Mouse (Mus musculus): ENCODE results near the gene C530008M17Rik. TPM values are rescaled to one million over a fixed set of nuclear protein-coding genes. Genes with fewer than 3 reads are reported as not detected.

Gene C530008M17Rik
- polyA plus RNA-seq (2016; fragmentation: Nextera tagmentation; extraction: Ambion mirVana): 29.9 and 32.3 TPM in 2 replicates

DNA sequence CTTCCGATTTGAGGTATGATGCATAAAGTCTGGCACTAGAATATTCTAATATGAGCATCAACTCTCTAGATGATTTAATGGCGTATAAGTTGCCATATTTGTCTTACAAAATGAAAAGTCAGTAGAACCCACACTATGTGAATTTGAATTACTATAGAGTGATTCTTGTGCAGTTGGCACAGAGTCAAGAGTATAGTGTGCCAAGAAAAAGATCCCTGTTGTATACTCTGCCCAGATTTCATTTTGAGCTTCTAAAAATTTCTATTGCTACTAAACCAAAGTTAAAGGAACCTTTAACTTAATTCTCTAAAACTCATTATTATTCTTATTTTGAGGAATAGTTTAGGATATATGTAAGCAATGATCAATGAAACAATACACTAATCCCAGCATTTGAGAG is at the start of gene C530008M17Rik:
Gene C530008M17Rik (plus strand): TSS at position 301 of the 400 bp plus-strand sequence.
- Histone ChIP-seq H3K36me3 (no peaks in the 10 kb centered on the region), H3K9me3 (no peaks in the 10 kb centered on the region), H3K27ac (peak within 1 kb of the TSS; percentile 93), H3K4me1 (peaks cover 7% of the 10 kb centered on the region), H3K27me3 (ENCODE audit: insufficient read depth, poor library complexity, severe bottlenecking) (0 out of 2 replicates have a peak, but pooled peaks cover 5% of the 10 kb centered on the region), H3K4me3 (peak within 1 kb of the TSS; percentile 84)
- DNase-seq (ENCODE audit: low spot score): no peak
- 96% methylated on average over 2 of the region's 2 CpGs for WGBS

- Histone ChIP-seq H3K27ac (no peak overlapping the region), H3K4me3 (no peak overlapping the region), H3K4me1 (no peaks in the 10 kb centered on the region), H3K27me3 (ENCODE audit: insufficient read depth, poor library complexity, severe bottlenecking) (no peaks in the 10 kb centered on the region), H3K36me3 (peaks cover 84% of the 10 kb centered on the region), H3K9me3 (0 out of 2 replicates have a peak, but pooled peaks cover 2% of the 10 kb centered on the region)
- no peak for DNase-seq (ENCODE audit: low spot score)
- 91% methylated on average over 8 of the region's 8 CpGs for WGBS
Observed at GRCm38 (mm10) chr5:76609702-76610370, 46.5 kb upstream of the C530008M17Rik start.

DNA sequence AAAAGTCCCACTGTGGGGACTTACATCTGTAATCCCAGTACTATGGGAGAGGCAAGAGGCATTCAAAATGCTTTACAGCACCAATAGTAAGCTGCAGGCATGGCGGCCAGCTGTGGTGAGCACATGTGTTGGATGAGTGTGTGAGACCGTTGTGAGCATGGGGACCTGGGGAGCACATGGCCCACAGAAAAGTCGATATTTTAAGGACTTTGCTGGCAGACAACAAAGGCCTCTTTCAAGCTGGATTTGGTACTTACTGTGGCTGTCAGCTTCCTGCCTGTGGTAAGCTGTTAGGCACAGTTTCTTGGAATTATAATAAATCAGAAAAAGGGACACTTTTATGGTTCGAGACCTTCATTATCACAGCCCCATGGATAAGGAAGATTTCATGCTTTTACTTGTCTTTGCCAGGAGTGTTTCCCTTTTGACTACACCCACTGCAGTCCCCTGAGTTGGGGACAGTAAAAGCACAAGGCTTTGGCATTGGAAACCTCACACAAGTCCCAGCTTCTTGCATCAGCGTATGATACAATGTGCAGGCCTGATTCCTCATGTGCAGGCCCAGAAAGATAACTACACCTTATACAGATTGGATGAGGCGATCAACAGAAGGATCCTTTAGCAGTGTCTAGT is 43.3 kb upstream of the C530008M17Rik start:
- DNase-seq (ENCODE audit: low spot score): no peak
- Histone ChIP-seq H3K4me1 (no peaks in the 10 kb centered on the region), H3K4me3 (no peak overlapping the region), H3K36me3 (peaks cover 86% of the 10 kb centered on the region), H3K9me3 (0 out of 2 replicates have a peak, but pooled peaks cover 2% of the 10 kb centered on the region), H3K27me3 (ENCODE audit: insufficient read depth, poor library complexity, severe bottlenecking) (no peaks in the 10 kb centered on the region), H3K27ac (no peak overlapping the region)
- WGBS: 87% methylated on average over 6 of the region's 6 CpGs

GRCm38 (mm10) chr5:76615276-76615675 is 41.0 kb upstream of the C530008M17Rik start:
- WGBS: 91% methylated on average over 8 of the region's 8 CpGs

GRCm38 (mm10) chr5:76616196-76616747 is 40.0 kb upstream of the C530008M17Rik start:
- 86% methylated on average over 2 of the region's 2 CpGs for WGBS
- no peaks in the 10 kb centered on the region for H3K4me1 ChIP-seq
- DNase-seq (ENCODE audit: low spot score): no peak
- no peak overlapping the region for H3K4me3 ChIP-seq
- 0 out of 2 replicates have a peak, but pooled peaks cover 2% of the 10 kb centered on the region for H3K9me3 ChIP-seq
- H3K27ac ChIP-seq: no peak overlapping the region
- peaks cover 84% of the 10 kb centered on the region for H3K36me3 ChIP-seq
- H3K27me3 ChIP-seq (ENCODE audit: insufficient read depth, poor library complexity, severe bottlenecking): no peaks in the 10 kb centered on the region

More at GRCm38 (mm10) chr5:76615276-76615675, 41.0 kb upstream of the C530008M17Rik start:
- no peaks in the 10 kb centered on the region for H3K4me1 ChIP-seq
- peaks cover 87% of the 10 kb centered on the region for H3K36me3 ChIP-seq
- 0 out of 2 replicates have a peak, but pooled peaks cover 2% of the 10 kb centered on the region for H3K9me3 ChIP-seq
- no peak for DNase-seq (ENCODE audit: low spot score)
- H3K27ac ChIP-seq: no peak overlapping the region
- H3K4me3 ChIP-seq: no peak overlapping the region
- H3K27me3 ChIP-seq (ENCODE audit: insufficient read depth, poor library complexity, severe bottlenecking): no peaks in the 10 kb centered on the region

GRCm38 (mm10) chr5:76618750-76619149 is 37.6 kb upstream of the C530008M17Rik start:
- Histone ChIP-seq H3K27ac (no peak overlapping the region), H3K4me1 (no peaks in the 10 kb centered on the region), H3K27me3 (ENCODE audit: insufficient read depth, poor library complexity, severe bottlenecking) (no peaks in the 10 kb centered on the region), H3K36me3 (peaks cover 82% of the 10 kb centered on the region), H3K4me3 (no peak overlapping the region), H3K9me3 (0 out of 2 replicates have a peak, but pooled peaks cover 2% of the 10 kb centered on the region)
- 90% methylated on average over 7 of the region's 7 CpGs for WGBS
- no peak for DNase-seq (ENCODE audit: low spot score)

DNA sequence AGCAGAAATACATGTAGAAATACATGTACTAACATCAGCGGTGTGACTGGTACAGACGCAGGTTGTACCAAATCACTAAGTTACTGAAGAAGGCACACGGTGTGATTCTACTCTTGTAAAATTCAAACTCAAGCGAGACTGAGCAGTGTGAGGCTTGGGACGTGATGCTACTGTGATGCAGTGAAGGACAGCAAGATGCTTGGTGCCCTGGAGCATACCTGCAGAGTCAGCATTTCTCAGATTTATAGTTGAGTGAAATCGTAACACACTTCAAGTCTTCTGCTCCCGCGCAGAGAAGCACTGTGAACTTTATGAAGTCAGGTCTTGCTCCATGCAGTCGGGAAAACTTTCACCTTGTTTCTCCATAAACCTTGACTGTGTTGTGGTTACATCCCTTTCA is 32.6 kb upstream of the C530008M17Rik start:
- DNase-seq (ENCODE audit: low spot score): no peak
- WGBS: 96% methylated on average over 9 of the region's 9 CpGs

GRCm38 (mm10) chr5:76627770-76628169 is 28.5 kb upstream of the C530008M17Rik start:
- no peak for DNase-seq (ENCODE audit: low spot score)
- Histone ChIP-seq H3K27ac (no peak overlapping the region), H3K9me3 (no peaks in the 10 kb centered on the region), H3K4me3 (no peak overlapping the region), H3K27me3 (ENCODE audit: insufficient read depth, poor library complexity, severe bottlenecking) (no peaks in the 10 kb centered on the region), H3K36me3 (peaks cover 42% of the 10 kb centered on the region), H3K4me1 (no peaks in the 10 kb centered on the region)
- 64% methylated on average over 1 of the region's 1 CpGs for WGBS

More for the DNA sequence above, 32.6 kb upstream of the C530008M17Rik start:
- H3K9me3 ChIP-seq: no peaks in the 10 kb centered on the region
- H3K4me1 ChIP-seq: no peaks in the 10 kb centered on the region
- H3K27me3 ChIP-seq (ENCODE audit: insufficient read depth, poor library complexity, severe bottlenecking): no peaks in the 10 kb centered on the region
- no peak overlapping the region for H3K27ac ChIP-seq
- peaks cover 54% of the 10 kb centered on the region for H3K36me3 ChIP-seq
- no peak overlapping the region for H3K4me3 ChIP-seq

DNA sequence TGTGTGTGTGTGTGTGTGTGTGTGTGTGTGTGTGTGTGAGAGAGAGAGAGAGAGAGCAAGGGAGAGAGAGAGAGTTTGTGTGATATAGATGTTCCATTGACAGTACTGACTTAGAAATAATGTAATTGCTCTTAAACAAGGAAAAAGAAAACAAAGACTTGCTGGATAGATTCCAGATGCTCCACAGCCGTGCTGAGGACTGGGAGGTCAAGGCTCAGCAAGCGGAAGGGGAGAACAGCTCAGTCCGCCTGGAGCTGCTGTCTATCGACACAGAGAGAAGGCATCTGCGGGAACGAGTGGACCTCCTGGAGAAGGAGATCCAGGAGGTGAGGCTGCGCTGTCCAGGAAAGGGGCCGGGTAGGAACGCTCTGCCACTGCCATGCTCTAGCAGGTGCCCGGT is 22.3 kb upstream of the C530008M17Rik start:
- Histone ChIP-seq H3K27ac (no peak overlapping the region), H3K36me3 (peaks cover 70% of the 10 kb centered on the region), H3K4me3 (no peak overlapping the region), H3K27me3 (ENCODE audit: insufficient read depth, poor library complexity, severe bottlenecking) (no peaks in the 10 kb centered on the region), H3K9me3 (no peaks in the 10 kb centered on the region), H3K4me1 (no peaks in the 10 kb centered on the region)
- DNase-seq (ENCODE audit: low spot score): no peak
- WGBS: 81% methylated on average over 10 of the region's 10 CpGs

DNA sequence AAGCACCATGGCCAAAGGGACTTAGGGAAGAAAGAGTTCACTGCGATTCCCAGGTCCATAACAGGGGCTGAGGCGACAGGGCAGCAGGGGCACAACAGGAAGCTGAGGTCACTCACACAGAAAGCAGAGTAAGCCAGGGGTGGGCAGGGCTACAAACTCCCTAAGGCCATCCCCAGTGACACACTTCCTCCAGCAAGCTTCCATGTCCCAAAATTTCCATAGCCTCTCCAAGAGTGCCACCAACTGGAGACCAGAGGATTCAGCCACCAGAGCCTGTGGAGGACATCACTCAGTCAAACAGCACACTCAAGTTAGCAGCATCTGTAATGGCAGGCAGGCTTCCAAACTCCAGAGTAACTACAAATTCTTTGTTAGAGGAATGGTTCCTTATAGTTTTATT is 20.7 kb upstream of the C530008M17Rik start:
- Histone ChIP-seq H3K9me3 (no peaks in the 10 kb centered on the region), H3K27me3 (ENCODE audit: insufficient read depth, poor library complexity, severe bottlenecking) (no peaks in the 10 kb centered on the region), H3K27ac (no peak overlapping the region), H3K36me3 (peaks cover 86% of the 10 kb centered on the region), H3K4me3 (no peak overlapping the region), H3K4me1 (no peaks in the 10 kb centered on the region)
- DNase-seq (ENCODE audit: low spot score): no peak
- WGBS: 84% methylated on average over 2 of the region's 2 CpGs

- Histone ChIP-seq H3K27me3 (ENCODE audit: insufficient read depth, poor library complexity, severe bottlenecking) (no peaks in the 10 kb centered on the region), H3K36me3 (peaks cover 74% of the 10 kb centered on the region), H3K4me1 (no peaks in the 10 kb centered on the region), H3K4me3 (no peak overlapping the region), H3K27ac (no peak overlapping the region), H3K9me3 (no peaks in the 10 kb centered on the region)
- DNase-seq (ENCODE audit: low spot score): no peak
- WGBS: 85% methylated on average over 4 of the region's 4 CpGs
Observed at GRCm38 (mm10) chr5:76642076-76642475, 14.2 kb upstream of the C530008M17Rik start.

DNA sequence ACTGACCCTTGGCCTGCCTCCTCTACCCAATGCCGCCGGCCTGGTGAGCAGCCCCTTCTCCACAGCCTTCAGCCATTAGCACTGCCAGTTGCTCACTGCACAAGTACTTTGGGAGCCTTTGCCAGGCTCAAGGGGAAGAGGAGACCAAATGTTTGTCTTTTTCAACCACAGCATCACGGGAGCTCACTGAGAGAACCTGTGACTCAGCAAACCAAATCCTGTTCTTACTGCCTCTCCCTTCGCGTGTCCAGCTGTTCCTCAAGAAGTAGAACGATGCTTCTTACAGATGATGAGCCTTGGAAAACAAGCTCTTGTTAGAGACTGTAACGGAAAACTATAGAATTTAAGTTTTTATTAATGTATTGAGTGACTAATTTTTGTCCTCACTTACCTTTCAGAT is 12.1 kb upstream of the C530008M17Rik start:
- H3K36me3 ChIP-seq: peaks cover 56% of the 10 kb centered on the region
- H3K4me3 ChIP-seq: no peak overlapping the region
- H3K27ac ChIP-seq: no peak overlapping the region

More for the DNA sequence above, 12.1 kb upstream of the C530008M17Rik start:
- DNase-seq (ENCODE audit: low spot score): no peak
- 89% methylated on average over 7 of the region's 7 CpGs for WGBS
- H3K9me3 ChIP-seq: no peaks in the 10 kb centered on the region
- no peaks in the 10 kb centered on the region for H3K4me1 ChIP-seq
- H3K27me3 ChIP-seq (ENCODE audit: insufficient read depth, poor library complexity, severe bottlenecking): no peaks in the 10 kb centered on the region
